Mouse (Mus musculus) heart, embryonic 10.5 days (tissue): ENCODE measurements at regions not wholly inside any gene's neighbourhood (a gene's known extent, or its start where the extent isn't known, plus 50 kb on each side); places are given as distances from the start of the nearest gene placed in this dataset.

Experiments
- DNase-seq: peaks from one replicate; pipeline ENCODE4 v3.0.0-alpha.2; 2017; ENCODE audit warnings: low spot score
- H3K27ac ChIP-seq: fragments of 300-500 bp; sonication (generic); 2 replicates; pipeline ENCODE4 v1.5.1; 2016; ENCODE audit warnings: mild to moderate bottlenecking
- H3K27me3 ChIP-seq: fragments of 300-500 bp; sonication (generic); 2 replicates; pipeline ENCODE4 v1.6.1; 2016; ENCODE audit warnings: mild to moderate bottlenecking; ENCODE audit not compliant: poor library complexity, insufficient read depth, severe bottlenecking
- H3K36me3 ChIP-seq: fragments of 300-500 bp; sonication (generic); 2 replicates; pipeline ENCODE4 v1.6.1; 2016; ENCODE audit warnings: mild to moderate bottlenecking, moderate library complexity
- H3K4me1 ChIP-seq: fragments of 300-500 bp; sonication (generic); 2 replicates; pipeline ENCODE4 v1.6.1; 2016; ENCODE audit warnings: mild to moderate bottlenecking
- H3K4me3 ChIP-seq: fragments of 300-500 bp; sonication (generic); 2 replicates; pipeline ENCODE4 v1.5.1; 2016; ENCODE audit warnings: mild to moderate bottlenecking, moderate library complexity
- H3K9me3 ChIP-seq: fragments of 300-500 bp; sonication (generic); 2 replicates; pipeline ENCODE4 v1.6.1; 2016; ENCODE audit warnings: mild to moderate bottlenecking, moderate library complexity
- WGBS: fragments of 180-500 bp; shearing (Covaris S2); methylation state at CpG from one replicate; pipeline ENCODE4 v1.1.7; 2016; 5-methylcytosine and 5-hydroxymethylcytosine counted together

GRCm38 (mm10) chr15:56485931-56486330 is 991.5 kb downstream of the Slc22a22 start:
- no peaks in the 10 kb centered on the region for H3K36me3 ChIP-seq
- H3K9me3 ChIP-seq: no peaks in the 10 kb centered on the region
- H3K4me1 ChIP-seq: no peaks in the 10 kb centered on the region
- WGBS: 73% methylated on average over 3 of the region's 3 CpGs
- H3K27me3 ChIP-seq: no peaks in the 10 kb centered on the region
- no peak overlapping the region for H3K27ac ChIP-seq
- no peak for DNase-seq
- H3K4me3 ChIP-seq: no peak overlapping the region

GRCm38 (mm10) chr15:56484693-56485092 is 992.7 kb downstream of the Slc22a22 start:
- Histone ChIP-seq H3K27me3 (no peaks in the 10 kb centered on the region), H3K9me3 (no peaks in the 10 kb centered on the region), H3K27ac (no peak overlapping the region), H3K36me3 (no peaks in the 10 kb centered on the region), H3K4me1 (no peaks in the 10 kb centered on the region), H3K4me3 (no peak overlapping the region)
- 73% methylated on average over 3 of the region's 3 CpGs for WGBS
- no peak for DNase-seq

GRCm38 (mm10) chr15:56479682-56480081 is 997.7 kb downstream of the Slc22a22 start:
- no peak for DNase-seq
- Histone ChIP-seq H3K27ac (no peak overlapping the region), H3K27me3 (no peaks in the 10 kb centered on the region), H3K36me3 (no peaks in the 10 kb centered on the region), H3K9me3 (no peaks in the 10 kb centered on the region), H3K4me1 (no peaks in the 10 kb centered on the region), H3K4me3 (no peak overlapping the region)

GRCm38 (mm10) chr15:56479015-56479414 is 998.4 kb downstream of the Slc22a22 start:
- 80% methylated on average over 3 of the region's 3 CpGs for WGBS
- no peak for DNase-seq
- H3K27ac ChIP-seq: no peak overlapping the region

GRCm38 (mm10) chr15:56473679-56474078 is 1003.7 kb downstream of the Slc22a22 start:
- no peaks in the 10 kb centered on the region for H3K9me3 ChIP-seq
- H3K36me3 ChIP-seq: no peaks in the 10 kb centered on the region
- no peak overlapping the region for H3K4me3 ChIP-seq
- no peak for DNase-seq
- 89% methylated on average over 1 of the region's 1 CpGs for WGBS
- H3K4me1 ChIP-seq: no peaks in the 10 kb centered on the region
- no peak overlapping the region for H3K27ac ChIP-seq
- no peaks in the 10 kb centered on the region for H3K27me3 ChIP-seq

More at GRCm38 (mm10) chr15:56479015-56479414, 998.4 kb downstream of the Slc22a22 start:
- no peaks in the 10 kb centered on the region for H3K36me3 ChIP-seq
- no peaks in the 10 kb centered on the region for H3K4me1 ChIP-seq
- no peaks in the 10 kb centered on the region for H3K9me3 ChIP-seq
- no peaks in the 10 kb centered on the region for H3K27me3 ChIP-seq
- no peak overlapping the region for H3K4me3 ChIP-seq

- Histone ChIP-seq H3K27ac (no peak overlapping the region), H3K4me1 (no peaks in the 10 kb centered on the region), H3K27me3 (no peaks in the 10 kb centered on the region), H3K4me3 (no peak overlapping the region), H3K36me3 (no peaks in the 10 kb centered on the region), H3K9me3 (no peaks in the 10 kb centered on the region)
- 77% methylated on average over 4 of the region's 4 CpGs for WGBS
- no peak for DNase-seq
These were observed 1025.5 kb downstream of the Slc22a22 start for GRCm38 (mm10) chr15:56451881-56452280.

GRCm38 (mm10) chr15:56448015-56448645 is 1029.3 kb downstream of the Slc22a22 start:
- no peak overlapping the region for H3K27ac ChIP-seq
- H3K4me3 ChIP-seq: no peak overlapping the region
- DNase-seq: no peak
- H3K36me3 ChIP-seq: no peaks in the 10 kb centered on the region
- H3K4me1 ChIP-seq: no peaks in the 10 kb centered on the region
- WGBS: 68% methylated on average over 10 of the region's 10 CpGs
- H3K9me3 ChIP-seq: no peaks in the 10 kb centered on the region
- no peaks in the 10 kb centered on the region for H3K27me3 ChIP-seq

GRCm38 (mm10) chr15:56440171-56440570 is 1037.3 kb downstream of the Slc22a22 start:
- H3K4me3 ChIP-seq: no peak overlapping the region
- no peak for DNase-seq

GRCm38 (mm10) chr15:56438370-56438769 is 1039.1 kb downstream of the Slc22a22 start:
- Histone ChIP-seq H3K27me3 (no peaks in the 10 kb centered on the region), H3K36me3 (no peaks in the 10 kb centered on the region), H3K27ac (no peak overlapping the region), H3K9me3 (no peaks in the 10 kb centered on the region), H3K4me1 (no peaks in the 10 kb centered on the region), H3K4me3 (no peak overlapping the region)
- WGBS: 77% methylated on average over 2 of the region's 2 CpGs
- DNase-seq: no peak

More at GRCm38 (mm10) chr15:56440171-56440570, 1037.3 kb downstream of the Slc22a22 start:
- Histone ChIP-seq H3K27me3 (no peaks in the 10 kb centered on the region), H3K4me1 (no peaks in the 10 kb centered on the region), H3K9me3 (no peaks in the 10 kb centered on the region), H3K36me3 (no peaks in the 10 kb centered on the region), H3K27ac (no peak overlapping the region)
- WGBS: 83% methylated on average over 4 of the region's 4 CpGs

- H3K36me3 ChIP-seq: no peaks in the 10 kb centered on the region
- H3K4me1 ChIP-seq: no peaks in the 10 kb centered on the region
- no peaks in the 10 kb centered on the region for H3K9me3 ChIP-seq
- DNase-seq: no peak
- 68% methylated on average over 6 of the region's 6 CpGs for WGBS
- no peaks in the 10 kb centered on the region for H3K27me3 ChIP-seq
- no peak overlapping the region for H3K4me3 ChIP-seq
- no peak overlapping the region for H3K27ac ChIP-seq
These were observed 1041.3 kb downstream of the Slc22a22 start for GRCm38 (mm10) chr15:56436131-56436530.

GRCm38 (mm10) chr15:56425986-56426385 is 1051.4 kb downstream of the Slc22a22 start:
- no peaks in the 10 kb centered on the region for H3K36me3 ChIP-seq
- WGBS: 19% methylated on average over 4 of the region's 4 CpGs
- DNase-seq: no peak
- H3K9me3 ChIP-seq: no peaks in the 10 kb centered on the region
- no peak overlapping the region for H3K27ac ChIP-seq
- H3K4me3 ChIP-seq: no peak overlapping the region
- no peaks in the 10 kb centered on the region for H3K27me3 ChIP-seq
- 0 out of 2 replicates have a peak, but pooled peaks cover 3% of the 10 kb centered on the region for H3K4me1 ChIP-seq

GRCm38 (mm10) chr15:56420681-56421080 is 1056.7 kb downstream of the Slc22a22 start:
- H3K27ac ChIP-seq: no peak overlapping the region
- no peaks in the 10 kb centered on the region for H3K4me1 ChIP-seq
- no peak for DNase-seq
- no peaks in the 10 kb centered on the region for H3K9me3 ChIP-seq
- WGBS: 59% methylated on average over 1 of the region's 1 CpGs
- no peaks in the 10 kb centered on the region for H3K27me3 ChIP-seq
- H3K4me3 ChIP-seq: no peak overlapping the region
- no peaks in the 10 kb centered on the region for H3K36me3 ChIP-seq

- no peaks in the 10 kb centered on the region for H3K36me3 ChIP-seq
- no peaks in the 10 kb centered on the region for H3K27me3 ChIP-seq
- no peak for DNase-seq
- H3K9me3 ChIP-seq: no peaks in the 10 kb centered on the region
- no peak overlapping the region for H3K4me3 ChIP-seq
- H3K27ac ChIP-seq: no peak overlapping the region
- H3K4me1 ChIP-seq: no peaks in the 10 kb centered on the region
These were observed 1085.4 kb downstream of the Slc22a22 start for GRCm38 (mm10) chr15:56391982-56392381.

GRCm38 (mm10) chr15:56378511-56378910 is 1098.9 kb downstream of the Slc22a22 start:
- Histone ChIP-seq H3K4me1 (no peaks in the 10 kb centered on the region), H3K27ac (no peak overlapping the region), H3K27me3 (no peaks in the 10 kb centered on the region), H3K4me3 (no peak overlapping the region), H3K36me3 (no peaks in the 10 kb centered on the region), H3K9me3 (no peaks in the 10 kb centered on the region)
- no peak for DNase-seq
- 69% methylated on average over 1 of the region's 1 CpGs for WGBS
